Mouse (Mus musculus) forebrain, embryonic 11.5 days (tissue): Measurements from ENCODE around the gene Lcn11. TPM values are rescaled to one million over a fixed set of nuclear protein-coding genes. Genes with fewer than 3 reads are reported as not detected.
"Not testable (repeated sequence)": the region's sequence is repeated elsewhere in the genome, so short reads cannot be mapped to it uniquely, and the experiment has no call there.

ENCODE experiments used
- ATAC-seq: fragments of 200-750 bp; cut with Nextera tagmentation; replicated peaks from 2 replicates; pipeline ENCODE4 v1.8.0; 2017; ENCODE audit warnings: moderate TSS enrichment; ENCODE audit not compliant: low FRiP score
- DNase-seq: peaks from one replicate; pipeline ENCODE4 v3.0.0-alpha.2; 2017; ENCODE audit warnings: low spot score
- H3K27ac ChIP-seq: fragments of 300-500 bp; sonication (generic); 2 replicates; pipeline ENCODE4 v1.5.1; 2014; ENCODE audit warnings: low read depth, low read length
- H3K27me3 ChIP-seq: fragments of 300-500 bp; sonication (generic); 2 replicates; pipeline ENCODE4 v1.6.1; 2014; ENCODE audit warnings: mild to moderate bottlenecking, low read length, mixed read lengths; ENCODE audit not compliant: control insufficient read depth, insufficient read depth
- H3K36me3 ChIP-seq: fragments of 300-500 bp; sonication (generic); 2 replicates; pipeline ENCODE4 v1.6.1; 2014; ENCODE audit warnings: mild to moderate bottlenecking, low read length, moderate library complexity, mixed read lengths; ENCODE audit not compliant: control insufficient read depth, insufficient read depth
- H3K4me1 ChIP-seq: fragments of 300-500 bp; sonication (generic); replicated peaks from 2 replicates; pipeline ENCODE4 v1.6.1; 2014; ENCODE audit warnings: low read length, mixed read lengths; ENCODE audit not compliant: control insufficient read depth, insufficient read depth
- H3K4me2 ChIP-seq: fragments of 300-500 bp; sonication (generic); 2 replicates; pipeline ENCODE4 v1.6.1; 2014; ENCODE audit warnings: low read depth, mild to moderate bottlenecking, low read length, moderate library complexity, mixed read lengths; ENCODE audit not compliant: severe bottlenecking
- H3K4me3 ChIP-seq: fragments of 300-500 bp; sonication (generic); 2 replicates; pipeline ENCODE4 v1.5.1; 2014; ENCODE audit warnings: low read depth, low read length
- H3K9ac ChIP-seq: fragments of 300-500 bp; sonication (generic); 2 replicates; pipeline ENCODE4 v1.6.1; 2014; ENCODE audit warnings: low read length
- H3K9me3 ChIP-seq: fragments of 300-500 bp; sonication (generic); 2 replicates; pipeline ENCODE4 v1.6.1; 2016; ENCODE audit warnings: low read length, mixed read lengths; ENCODE audit not compliant: control insufficient read depth
- WGBS: fragments of 180-500 bp; shearing (Covaris S2); extraction: QIAGEN DNeasy Blood & Tissue Kit; methylation state at CpG from one replicate; pipeline ENCODE4 v1.1.7; 2014; 5-methylcytosine and 5-hydroxymethylcytosine counted together
- polyA plus RNA-seq: library from polyadenylated mRNA; unstranded; fragments of >200 nt; fragmentation: Nextera tagmentation; extraction: Ambion mirVana; gene quantifications from 2 replicates; pipeline ENCODE4 v1.2.1, GENCODE M21; 2014

Gene Lcn11
- polyA plus RNA-seq, 1 experiment from 2014 or later, result not detected

- DNase-seq (no peak), ATAC-seq (no peak)
- Histone ChIP-seq H3K27ac (no peak overlapping the region), H3K4me3 (no peak overlapping the region), H3K36me3 (no peaks in the 10 kb centered on the region), H3K9ac (no peak overlapping the region), H3K27me3 (no peaks in the 10 kb centered on the region), H3K4me2 (no peak overlapping the region), H3K4me1 (no peaks in the 10 kb centered on the region), H3K9me3 (no peaks in the 10 kb centered on the region)
- 83% methylated on average over 2 of the region's 2 CpGs for WGBS
These were observed 34.9 kb downstream of the Lcn11 start for GRCm38 (mm10) chr2:25811711-25812110.

GRCm38 (mm10) chr2:25813364-25813763, 36.5 kb downstream of the Lcn11 start:
- H3K36me3 ChIP-seq, result no peaks in the 10 kb centered on the region

GRCm38 (mm10) chr2:25815748-25816147, 38.9 kb downstream of the Lcn11 start, which contains the start of gene Glt6d1:
Glt6d1 (minus strand) TSS chr2:25815848.
- H3K9ac ChIP-seq, ATAC-seq, H3K27me3 ChIP-seq, H3K4me1 ChIP-seq, H3K9me3 ChIP-seq, H3K4me3 ChIP-seq, H3K27ac ChIP-seq, H3K36me3 ChIP-seq, H3K4me2 ChIP-seq, DNase-seq: not testable (repeated sequence)
- WGBS, result 86% methylated on average over 1 of the region's 1 CpGs

More at GRCm38 (mm10) chr2:25813364-25813763, 36.5 kb downstream of the Lcn11 start:
- H3K27me3 ChIP-seq, result no peaks in the 10 kb centered on the region
- H3K9ac ChIP-seq, result no peak overlapping the region
- no peaks in the 10 kb centered on the region for H3K4me1 ChIP-seq
- DNase-seq (no peak), ATAC-seq (no peak)
- no peak overlapping the region for H3K27ac ChIP-seq
- WGBS, result 82% methylated on average over 5 of the region's 5 CpGs
- H3K4me2 ChIP-seq, result no peak overlapping the region
- H3K4me3 ChIP-seq, result no peak overlapping the region
- H3K9me3 ChIP-seq, result no peaks in the 10 kb centered on the region

GRCm38 (mm10) chr2:25822806-25823205, 46.0 kb downstream of the Lcn11 start, which contains the start of gene Lcn9:
Lcn9 (plus strand) TSS chr2:25823153.
- Histone ChIP-seq H3K9me3 (no peaks in the 10 kb centered on the region), H3K9ac (no peak within 1 kb of the TSS), H3K4me2 (no peak within 1 kb of the TSS), H3K36me3 (no peaks in the 10 kb centered on the region), H3K27me3 (no peaks in the 10 kb centered on the region), H3K27ac (no peak within 1 kb of the TSS), H3K4me1 (no peaks in the 10 kb centered on the region), H3K4me3 (no peak within 1 kb of the TSS)
- WGBS, result 83% methylated on average over 1 of the region's 1 CpGs
- ATAC-seq (no peak), DNase-seq (no peak)

- Histone ChIP-seq H3K27me3 (no peaks in the 10 kb centered on the region), H3K4me1 (no peaks in the 10 kb centered on the region), H3K36me3 (no peaks in the 10 kb centered on the region), H3K4me3 (no peak overlapping the region), H3K27ac (no peak overlapping the region), H3K4me2 (no peak overlapping the region), H3K9me3 (no peaks in the 10 kb centered on the region), H3K9ac (no peak overlapping the region)
- 87% methylated on average over 3 of the region's 3 CpGs for WGBS
- DNase-seq, result no peak
- no peak for ATAC-seq
These were observed 47.9 kb downstream of the Lcn11 start for GRCm38 (mm10) chr2:25824751-25825150.

- ATAC-seq, result no peak
- 78% methylated on average over 8 of the region's 8 CpGs for WGBS
- H3K9ac ChIP-seq, result no peak overlapping the region
These were observed 51.6 kb downstream of the Lcn11 start for GRCm38 (mm10) chr2:25828344-25828947.

More at GRCm38 (mm10) chr2:25828344-25828947, 51.6 kb downstream of the Lcn11 start:
- no peak for DNase-seq
- Histone ChIP-seq H3K4me3 (no peak overlapping the region), H3K27me3 (no peaks in the 10 kb centered on the region), H3K36me3 (no peaks in the 10 kb centered on the region), H3K4me1 (no peaks in the 10 kb centered on the region), H3K9me3 (no peaks in the 10 kb centered on the region), H3K4me2 (no peak overlapping the region), H3K27ac (no peak overlapping the region)

Other genes starting within 250 kb of the Lcn11 start
- 37.2 and 40.1 TPM in 2 replicates for gene Traf2, start 230.1 kb upstream of the Lcn11 start, polyA plus RNA-seq
- gene Edf1, start 219.2 kb upstream of the Lcn11 start, polyA plus RNA-seq, result 353 and 371 TPM in 2 replicates
- gene Mamdc4, start 202.2 kb upstream of the Lcn11 start, polyA plus RNA-seq, result 1.3 and 5.0 TPM in 2 replicates
- 144 and 164 TPM in 2 replicates for gene Phpt1, start 201.8 kb upstream of the Lcn11 start, polyA plus RNA-seq
- gene Ajm1, start 195.3 kb upstream of the Lcn11 start, polyA plus RNA-seq, result 0.28 and 0.69 TPM in 2 replicates
- 77.1 and 81.5 TPM in 2 replicates for gene Rabl6, start 168.5 kb upstream of the Lcn11 start, polyA plus RNA-seq
- gene Ccdc183, start 159.3 kb upstream of the Lcn11 start, polyA plus RNA-seq, result 0.13 and 0.21 TPM in 2 replicates
- gene Tmem141, start 155.0 kb upstream of the Lcn11 start, polyA plus RNA-seq, result 12.6 and 17.9 TPM in 2 replicates
- gene Fcna, start 149.0 kb upstream of the Lcn11 start, polyA plus RNA-seq, result 0.95 and 0.97 TPM in 2 replicates
- gene Lcn8, start 123.9 kb upstream of the Lcn11 start, polyA plus RNA-seq, result not detected in 2 replicates
- not detected in 2 replicates for gene Lcn5, start 119.1 kb upstream of the Lcn11 start, polyA plus RNA-seq
- gene Lcn6, start 100.2 kb upstream of the Lcn11 start, polyA plus RNA-seq, result not detected in 2 replicates
- gene Lcn10, start 94.3 kb upstream of the Lcn11 start, polyA plus RNA-seq, result not detected in 2 replicates
- gene Obp2a, start 77.0 kb upstream of the Lcn11 start, polyA plus RNA-seq, result not detected in 2 replicates
- gene Bmyc, start 70.3 kb upstream of the Lcn11 start, polyA plus RNA-seq, result 68.5 and 71.2 TPM in 2 replicates
- gene Obp2b, start 40.0 kb upstream of the Lcn11 start, polyA plus RNA-seq, result not detected in 2 replicates
- not detected in 2 replicates for gene Lcn3, start 11.4 kb upstream of the Lcn11 start, polyA plus RNA-seq
- gene Gm13539, start 5.2 kb downstream of the Lcn11 start, polyA plus RNA-seq, result not detected in 2 replicates
- gene Glt6d1, start 38.8 kb downstream of the Lcn11 start, polyA plus RNA-seq, result not detected in 2 replicates
- not detected in 2 replicates for gene Lcn9, start 46.1 kb downstream of the Lcn11 start, polyA plus RNA-seq
- gene Sohlh1, start 70.2 kb downstream of the Lcn11 start, polyA plus RNA-seq, result not detected in 2 replicates
- gene Kcnt1, start 86.7 kb downstream of the Lcn11 start, polyA plus RNA-seq, result 0.53 and 1.0 TPM in 2 replicates
- gene Camsap1, start 206.3 kb downstream of the Lcn11 start, polyA plus RNA-seq, result 55.6 and 58.3 TPM in 2 replicates
- gene Ubac1, start 244.7 kb downstream of the Lcn11 start, polyA plus RNA-seq, result 91.7 and 99.4 TPM in 2 replicates